In genomic region chr11:113729917-113730316, GRCm38 (mm10) we compare ENCODE assay signal across 16 mouse cellular contexts. TPM values are rescaled to one million over a fixed set of nuclear protein-coding genes. Genes with fewer than 3 reads are reported as not detected.
DNase-seq lines count a peak whose midpoint lies in the region; ATAC-seq and TF ChIP-seq lines count a peak whose summit lies in the region.
"Had no signal": no experiment of that assay in that cellular context is flagged by ENCODE, and none has a peak within 500 bp of the region (broad histone marks: within the 10 kb centered on the region; RNA-seq: fewer than 3 reads in every experiment).

No protein-coding gene starts in this region.

- H3K4me1 ChIP-seq in testis, adult 2 months (ENCODE audit: control insufficient read depth, insufficient read depth, low read length), result peaks cover 27% of the 10 kb centered on the region
- H3K4me1 ChIP-seq in embryonic facial prominence, embryonic 13.5 days, result peaks cover 91% of the 10 kb centered on the region
- peaks cover 73% of the 10 kb centered on the region for H3K4me1 ChIP-seq in stomach, embryonic 16.5 days (ENCODE audit: control insufficient read depth, insufficient read depth, low read length)

- intact Hi-C loops in gastrocnemius, adult 2 months (cut with DNase I), result no loop called here
- intact Hi-C loops in gastrocnemius, postnatal 14 days (cut with DNase I; ENCODE audit: low total_unique reads), result no loop called here

- no peak for TF ChIP-seq POLR2A in testis, adult 2 months (IDR thresholded peaks at IDR 0.05; ENCODE audit: control insufficient read depth, low read depth, low read length)

- no peaks in the 10 kb centered on the region for H3K27me3 ChIP-seq in testis, adult 2 months (ENCODE audit: control insufficient read depth, insufficient read depth, low read length)
- H3K27me3 ChIP-seq in embryonic facial prominence, embryonic 13.5 days, result no peaks in the 10 kb centered on the region
- H3K27me3 ChIP-seq in stomach, embryonic 16.5 days (ENCODE audit: control insufficient read depth, insufficient read depth, low read length), result no peaks in the 10 kb centered on the region

- WGBS in embryonic facial prominence, embryonic 13.5 days, result 30% methylated on average over 8 of the region's 8 CpGs
- WGBS in stomach, embryonic 16.5 days, result 50% methylated on average over 8 of the region's 8 CpGs

- no peak overlapping the region for H3K4me3 ChIP-seq in gastrocnemius, adult 2 months
- H3K4me3 ChIP-seq in testis, adult 2 months (ENCODE audit: control insufficient read depth, low read depth, low read length), result no peak overlapping the region
- H3K4me3 ChIP-seq in embryonic facial prominence, embryonic 13.5 days, result no peak overlapping the region
- no peak overlapping the region for H3K4me3 ChIP-seq in stomach, embryonic 16.5 days (replicated peaks; ENCODE audit: low read length)
- H3K4me3 ChIP-seq: midbrain, embryonic 10.5 days had no signal

- ATAC-seq in embryonic facial prominence, embryonic 13.5 days (ENCODE audit: insufficient number of reproducible peaks, insufficient read depth, low FRiP score, low TSS enrichment, low read depth), result no peak
- ATAC-seq in stomach, embryonic 16.5 days (ENCODE audit: insufficient read depth, low FRiP score), result no peak

- H3K27ac ChIP-seq in gastrocnemius, adult 2 months, result peak overlapping the region; percentile 81
- peak overlapping the region; percentile 65 for H3K27ac ChIP-seq in testis, adult 2 months (ENCODE audit: control insufficient read depth, insufficient read depth, low read depth, low read length)
- 0 out of 2 replicates have a peak overlapping the region, but pooled peaks have one; percentile 22 for H3K27ac ChIP-seq in embryonic facial prominence, embryonic 13.5 days
- H3K27ac ChIP-seq in stomach, embryonic 16.5 days (ENCODE audit: low read length), result peak overlapping the region; percentile 37
- H3K27ac ChIP-seq: midbrain, embryonic 10.5 days had no signal

- H3K4me2 ChIP-seq in embryonic facial prominence, embryonic 13.5 days, result no peak overlapping the region
- no peak overlapping the region for H3K4me2 ChIP-seq in stomach, embryonic 16.5 days (ENCODE audit: low read depth, low read length)

- no peak overlapping the region for H3K9ac ChIP-seq in embryonic facial prominence, embryonic 13.5 days
- no peak overlapping the region; the same call in 1 of the 2 replicates for H3K9ac ChIP-seq in stomach, embryonic 16.5 days (ENCODE audit: low read length)

- no peak for TF ChIP-seq CTCF in gastrocnemius, adult 2 months (IDR thresholded peaks at IDR 0.05)
- TF ChIP-seq CTCF in testis, adult 2 months (IDR thresholded peaks at IDR 0.05; ENCODE audit: control insufficient read depth, insufficient read depth, insufficient replicate concordance, low read depth, low read length), result no peak

- DNase-seq in gastrocnemius, adult 2 months, result no peak
- no peak for DNase-seq in gastrocnemius, postnatal 14 days
- no peak for DNase-seq in testis, postnatal 10 days (ENCODE audit: low spot score)
- DNase-seq in MN1 (ENCODE audit: low spot score), result no peak
- DNase-seq in spleen, postnatal 14 days (ENCODE audit: low spot score in 2 of 2), result no peak
- DNase-seq: cerebellum, adult 11 months; layer of hippocampus, adult 9-11 months; left cerebral cortex, postnatal 4 days; right cerebral cortex, postnatal 4 days had no signal

- H3K36me3 ChIP-seq in testis, adult 2 months (ENCODE audit: control insufficient read depth, insufficient read depth, low read length), result peaks cover 2% of the 10 kb centered on the region
- H3K36me3 ChIP-seq in embryonic facial prominence, embryonic 13.5 days, result peaks cover 55% of the 10 kb centered on the region
- peaks cover 30% of the 10 kb centered on the region for H3K36me3 ChIP-seq in stomach, embryonic 16.5 days (ENCODE audit: control insufficient read depth, insufficient read depth, low read length)

- H3K9me3 ChIP-seq in embryonic facial prominence, embryonic 13.5 days, result no peaks in the 10 kb centered on the region
- no peaks in the 10 kb centered on the region for H3K9me3 ChIP-seq in stomach, embryonic 16.5 days (replicated peaks; ENCODE audit: control insufficient read depth, low read length)
- H3K9me3 ChIP-seq: midbrain, embryonic 10.5 days had no signal

RNA-seq across cellular contexts. Expression of gene Cpsf4l, which starts 20.1 kb away (rescaled TPM):
- not detected for total RNA-seq in gastrocnemius, adult 2 months (2021)
- total RNA-seq in gastrocnemius, postnatal 14 days (2021), result not detected
- polyA plus RNA-seq in testis, adult 2 months (2012; rRNA removed), result 74.1 and 80.7 TPM in 2 replicates
- polyA plus RNA-seq in embryonic facial prominence, embryonic 13.5 days (2015; fragmentation: Nextera tagmentation; extraction: Ambion mirVana), result 1.5 and 1.7 TPM in 2 replicates
- 0.18 and 0.41 TPM in 2 replicates for polyA plus RNA-seq in stomach, embryonic 16.5 days (2015; fragmentation: Nextera tagmentation; extraction: Ambion mirVana)
- total RNA-seq: heart, adult 8-10 months; hematopoietic stem cell, adult 5-6 weeks; left cerebral cortex, postnatal 4 days; MEL had no signal

RNA-seq across cellular contexts. Expression of gene Cdc42ep4, which starts 21.8 kb away (rescaled TPM):
- total RNA-seq in gastrocnemius, adult 2 months (2021), result 1 to 10 TPM; 5.2 to 9.1 TPM
- total RNA-seq in gastrocnemius, postnatal 14 days (2021), result 10 to 100 TPM; 15.7 to 16.2 TPM
- 27.4 and 29.4 TPM in 2 replicates for polyA plus RNA-seq in testis, adult 2 months (2012; rRNA removed)
- polyA plus RNA-seq in embryonic facial prominence, embryonic 13.5 days (2015; fragmentation: Nextera tagmentation; extraction: Ambion mirVana), result 108 and 119 TPM in 2 replicates
- polyA plus RNA-seq in stomach, embryonic 16.5 days (2015; fragmentation: Nextera tagmentation; extraction: Ambion mirVana), result 59.7 and 62.0 TPM in 2 replicates

RNA-seq across cellular contexts. Expression of gene D11Wsu47e, which starts 45.7 kb away (rescaled TPM):
- 1 to 10 TPM; 4.5 to 6.3 TPM for total RNA-seq in gastrocnemius, adult 2 months (2021)
- total RNA-seq in gastrocnemius, postnatal 14 days (2021), result 1 to 10 TPM; 5.0 to 7.5 TPM
- 226 and 236 TPM in 2 replicates for polyA plus RNA-seq in testis, adult 2 months (2012; rRNA removed)
- 23.5 and 24.4 TPM in 2 replicates for polyA plus RNA-seq in embryonic facial prominence, embryonic 13.5 days (2015; fragmentation: Nextera tagmentation; extraction: Ambion mirVana)
- polyA plus RNA-seq in stomach, embryonic 16.5 days (2015; fragmentation: Nextera tagmentation; extraction: Ambion mirVana), result 13.9 and 17.1 TPM in 2 replicates

RNA-seq across cellular contexts. Expression of gene Fam104a, which starts 46.0 kb away (rescaled TPM):
- total RNA-seq in gastrocnemius, adult 2 months (2021), result 10 to 100 TPM; 29.0 to 33.0 TPM
- total RNA-seq in gastrocnemius, postnatal 14 days (2021), result 10 to 100 TPM; 28.4 to 31.3 TPM
- 143 and 168 TPM in 2 replicates for polyA plus RNA-seq in testis, adult 2 months (2012; rRNA removed)
- polyA plus RNA-seq in embryonic facial prominence, embryonic 13.5 days (2015; fragmentation: Nextera tagmentation; extraction: Ambion mirVana), result 49.0 and 50.1 TPM in 2 replicates
- polyA plus RNA-seq in stomach, embryonic 16.5 days (2015; fragmentation: Nextera tagmentation; extraction: Ambion mirVana), result 36.2 and 41.2 TPM in 2 replicates

Comparison
In these comparisons a context has a peak if more than half of its experiments do, and no peak if none do; other contexts are left out.
1. H3K27ac ChIP-seq: peak in every context shown above with its lines; median percentile 81 in gastrocnemius, adult 2 months; 65 in testis, adult 2 months; 37 in stomach, embryonic 16.5 days; 22 in embryonic facial prominence, embryonic 13.5 days.
2. RNA of gene Cpsf4l, which starts 20.1 kb away (polyA plus RNA-seq): 74.1 to 80.7 TPM in testis, adult 2 months; 1.5 to 1.7 TPM in embryonic facial prominence, embryonic 13.5 days and 0.18 to 0.41 TPM in stomach, embryonic 16.5 days; every median in the first group is over 10 times any median in the second.